Mouse (Mus musculus) gastrocnemius, postnatal 14 days (tissue): ENCODE data around the gene Smpdl3a. TPM values are rescaled to one million over a fixed set of nuclear protein-coding genes. Genes with fewer than 3 reads are reported as not detected.

Experiments used
- DNase-seq: peaks from one replicate; pipeline ENCODE4 v3.0.0; 2021; ENCODE audit warnings: mixed read lengths
- intact Hi-C: fragments of 180-260 bp; cut with DNase I; formaldehyde crosslinking; loops from one replicate; pipeline ENCODE4 v1.15.1; 2025; ENCODE audit warnings: low total_unique reads
- total RNA-seq, 2 experiments: library from RNA; stranded (reverse); gene quantifications; 2 replicates each; pipeline ENCODE4 v1.2.3; 2021

Gene Smpdl3a
- total RNA-seq, 2 experiments from 2014 or later: 20.7 to 27.5 TPM

GRCm38 (mm10) chr10:57812161-57812856, 18.2 kb downstream of the Smpdl3a start:
- DNase-seq: no peak
- intact Hi-C loops: no loop called here

GRCm38 (mm10) chr10:57814295-57814694, 20.2 kb downstream of the Smpdl3a start:
- intact Hi-C loops: no loop called here
- DNase-seq: no peak

GRCm38 (mm10) chr10:57815869-57816268, 21.7 kb downstream of the Smpdl3a start:
- DNase-seq: no peak
- intact Hi-C loops: no loop called here

GRCm38 (mm10) chr10:57819209-57819608, 25.1 kb downstream of the Smpdl3a start:
- no peak for DNase-seq
- intact Hi-C loops: no loop called here

- DNase-seq: no peak
- intact Hi-C loops: no loop called here
These were observed 28.3 kb downstream of the Smpdl3a start for GRCm38 (mm10) chr10:57822473-57822872.

GRCm38 (mm10) chr10:57828649-57829048, 34.5 kb downstream of the Smpdl3a start:
- DNase-seq: no peak
- intact Hi-C loops: no loop called here

GRCm38 (mm10) chr10:57829621-57830020, 35.5 kb downstream of the Smpdl3a start:
- DNase-seq: no peak
- intact Hi-C loops: no loop called here

GRCm38 (mm10) chr10:57835094-57835493, 41.0 kb downstream of the Smpdl3a start:
- DNase-seq: no peak
- intact Hi-C loops: no loop called here

GRCm38 (mm10) chr10:57835982-57836381, 41.8 kb downstream of the Smpdl3a start:
- intact Hi-C loops: no loop called here
- no peak for DNase-seq

GRCm38 (mm10) chr10:57841638-57842509, 47.7 kb downstream of the Smpdl3a start:
- intact Hi-C loops: loop anchor here (2.0 kb wide), 1 partner anchor 99 kb away; no protein-coding TSS in a partner anchor
- peak; percentile 15 for DNase-seq

GRCm38 (mm10) chr10:57847916-57848682, 54.0 kb downstream of the Smpdl3a start:
- intact Hi-C loops: no loop called here
- DNase-seq: no peak

Other genes starting within 250 kb of the Smpdl3a start
- not detected for gene Pkib, start 162.4 kb upstream of the Smpdl3a start, total RNA-seq
- gene Fabp7, start 9.5 kb upstream of the Smpdl3a start, total RNA-seq: under 1 TPM; 0.49 to 0.90 TPM